27 mouse cellular contexts compared by ENCODE assay signal in genomic region chr16:97612009-97612408, GRCm38 (mm10). TPM values are rescaled to one million over a fixed set of nuclear protein-coding genes. Genes with fewer than 3 reads are reported as not detected.
"Had no signal": no experiment of that assay in that cellular context is flagged by ENCODE, and none has a peak within 500 bp of the region (broad histone marks: within the 10 kb centered on the region; RNA-seq: fewer than 3 reads in every experiment).

No protein-coding gene starts in this region.

- H3K9me3 ChIP-seq: embryonic facial prominence, embryonic 10.5 days; embryonic facial prominence, embryonic 12.5 days; embryonic facial prominence, embryonic 13.5 days; embryonic facial prominence, embryonic 15.5 days; forebrain, embryonic 10.5 days; forebrain, embryonic 12.5 days; forebrain, embryonic 13.5 days; forebrain, embryonic 15.5 days had no signal

- DNase-seq: cerebellum, adult 18-20 months; cerebellum, adult 2 months; cerebellum, adult 8-10 months; cerebellum, adult 9-10 months; cerebellum, adult 9-11 months; cerebellum, postnatal 10 days; cerebellum, postnatal 14 days; cerebellum, postnatal 25 days; cerebellum, postnatal 36 days; forebrain, postnatal 0 days; gastrocnemius, adult 2 months; gastrocnemius, postnatal 10 days; gastrocnemius, postnatal 14 days; gastrocnemius, postnatal 25 days; gastrocnemius, postnatal 36 days; heart, adult 11 months had no signal

- H3K27ac ChIP-seq: embryonic facial prominence, embryonic 10.5 days; embryonic facial prominence, embryonic 12.5 days; embryonic facial prominence, embryonic 13.5 days; embryonic facial prominence, embryonic 15.5 days; forebrain, embryonic 10.5 days; forebrain, embryonic 12.5 days; forebrain, embryonic 13.5 days; forebrain, embryonic 15.5 days; gastrocnemius, adult 2 months had no signal

- H3K36me3 ChIP-seq: embryonic facial prominence, embryonic 10.5 days; embryonic facial prominence, embryonic 12.5 days; embryonic facial prominence, embryonic 13.5 days; embryonic facial prominence, embryonic 15.5 days; forebrain, embryonic 10.5 days; forebrain, embryonic 12.5 days; forebrain, embryonic 15.5 days had no signal

- H3K9ac ChIP-seq: embryonic facial prominence, embryonic 12.5 days; embryonic facial prominence, embryonic 13.5 days; embryonic facial prominence, embryonic 15.5 days; forebrain, embryonic 12.5 days; forebrain, embryonic 13.5 days; forebrain, embryonic 15.5 days; forebrain, postnatal 0 days had no signal

- ATAC-seq: forebrain, embryonic 13.5 days; forebrain, embryonic 14.5 days; forebrain, embryonic 15.5 days; forebrain, embryonic 16.5 days; forebrain, postnatal 0 days had no signal

- H3K4me3 ChIP-seq: embryonic facial prominence, embryonic 12.5 days; embryonic facial prominence, embryonic 13.5 days; erythroblast, embryonic 14.5 days; forebrain, embryonic 12.5 days; forebrain, embryonic 15.5 days; gastrocnemius, adult 2 months had no signal

RNA-seq across cellular contexts. Expression of gene Tmprss2, which starts 1.0 kb away (rescaled TPM):
- polyA plus RNA-seq: forebrain, embryonic 13.5 days; forebrain, embryonic 14.5 days; forebrain, embryonic 15.5 days had no signal
